Mouse (Mus musculus) heart, embryonic 16.5 days (tissue): Measurements from ENCODE around the gene Klhl29. TPM values are rescaled to one million over a fixed set of nuclear protein-coding genes. Genes with fewer than 3 reads are reported as not detected.

Experiments used
- ATAC-seq: fragments of 200-750 bp; cut with Nextera tagmentation; replicated peaks from 2 replicates; pipeline ENCODE4 v1.8.0; 2017; ENCODE audit warnings: moderate number of reproducible peaks; ENCODE audit not compliant: insufficient read depth, low FRiP score; ENCODE audit errors: extremely low read depth
- H3K27ac ChIP-seq: fragments of 300-500 bp; sonication (generic); 2 replicates; pipeline ENCODE4 v1.5.1; 2014; ENCODE audit warnings: mild to moderate bottlenecking, low read length, control low read depth, moderate library complexity
- H3K27me3 ChIP-seq: fragments of 300-500 bp; sonication (generic); 2 replicates; pipeline ENCODE4 v1.6.1; 2014; ENCODE audit warnings: low read length, mixed read lengths; ENCODE audit not compliant: control insufficient read depth, insufficient read depth
- H3K36me3 ChIP-seq: fragments of 300-500 bp; sonication (generic); 2 replicates; pipeline ENCODE4 v1.6.1; 2014; ENCODE audit not compliant: control insufficient read depth, insufficient read depth
- H3K4me1 ChIP-seq: fragments of 300-500 bp; sonication (generic); 2 replicates; pipeline ENCODE4 v1.6.1; 2014; ENCODE audit warnings: low read length, mixed read lengths; ENCODE audit not compliant: control insufficient read depth, insufficient read depth
- H3K4me2 ChIP-seq: fragments of 300-500 bp; sonication (generic); 2 replicates; pipeline ENCODE4 v1.6.1; 2014; ENCODE audit warnings: low read depth, mild to moderate bottlenecking, control low read depth, low read length
- H3K4me3 ChIP-seq: fragments of 300-500 bp; sonication (generic); 2 replicates; pipeline ENCODE4 v1.5.1; 2014; ENCODE audit warnings: mild to moderate bottlenecking, control low read depth, low read length
- H3K9ac ChIP-seq: fragments of 300-500 bp; sonication (generic); 2 replicates; pipeline ENCODE4 v1.6.1; 2014; ENCODE audit warnings: low read length, control low read depth
- H3K9me3 ChIP-seq: fragments of 300-500 bp; sonication (generic); replicated peaks from 2 replicates; pipeline ENCODE4 v1.6.1; 2016; ENCODE audit warnings: low read length; ENCODE audit not compliant: control insufficient read depth
- WGBS: fragments of 180-500 bp; shearing (Covaris S2); extraction: QIAGEN DNeasy Blood & Tissue Kit; methylation state at CpG from one replicate; pipeline ENCODE4 v1.1.7; 2014; 5-methylcytosine and 5-hydroxymethylcytosine counted together
- polyA plus RNA-seq: library from polyadenylated mRNA; unstranded; fragments of >200 nt; fragmentation: Nextera tagmentation; extraction: Ambion mirVana; gene quantifications from 2 replicates; pipeline ENCODE4 v1.2.1, GENCODE M21; 2015

The Klhl29 gene
- polyA plus RNA-seq, 1 experiment from 2014 or later, result 0.25 TPM

GRCm38 (mm10) chr12:5129190-5129589 is 246.3 kb downstream of the Klhl29 start:
- ATAC-seq, result no peak
- WGBS, result 71% methylated on average over 4 of the region's 4 CpGs
- H3K36me3 ChIP-seq, result no peaks in the 10 kb centered on the region
- no peak overlapping the region for H3K27ac ChIP-seq
- H3K4me2 ChIP-seq, result no peak overlapping the region
- no peak overlapping the region for H3K9ac ChIP-seq
- no peaks in the 10 kb centered on the region for H3K4me1 ChIP-seq
- no peaks in the 10 kb centered on the region for H3K27me3 ChIP-seq
- H3K4me3 ChIP-seq, result no peak overlapping the region
- H3K9me3 ChIP-seq, result no peaks in the 10 kb centered on the region

GRCm38 (mm10) chr12:5125907-5126306 is 249.6 kb downstream of the Klhl29 start:
- no peak overlapping the region for H3K4me3 ChIP-seq
- no peaks in the 10 kb centered on the region for H3K4me1 ChIP-seq
- 70% methylated on average over 7 of the region's 7 CpGs for WGBS
- H3K9me3 ChIP-seq, result no peaks in the 10 kb centered on the region
- no peak overlapping the region for H3K9ac ChIP-seq
- no peak overlapping the region for H3K4me2 ChIP-seq
- H3K36me3 ChIP-seq, result no peaks in the 10 kb centered on the region
- no peak for ATAC-seq
- no peak overlapping the region for H3K27ac ChIP-seq
- no peaks in the 10 kb centered on the region for H3K27me3 ChIP-seq

- 36% methylated on average over 8 of the region's 8 CpGs for WGBS
- H3K4me1 ChIP-seq, result peaks cover 4% of the 10 kb centered on the region
- no peak for ATAC-seq
- H3K27ac ChIP-seq, result no peak overlapping the region
- H3K9ac ChIP-seq, result no peak overlapping the region
- no peak overlapping the region for H3K4me3 ChIP-seq
- no peaks in the 10 kb centered on the region for H3K27me3 ChIP-seq
- no peaks in the 10 kb centered on the region for H3K36me3 ChIP-seq
- H3K9me3 ChIP-seq, result no peaks in the 10 kb centered on the region
- no peak overlapping the region for H3K4me2 ChIP-seq
Measured at GRCm38 (mm10) chr12:5122972-5123371, 252.5 kb downstream of the Klhl29 start.

GRCm38 (mm10) chr12:5120249-5120648 is 255.2 kb downstream of the Klhl29 start:
- no peak overlapping the region for H3K9ac ChIP-seq
- no peak overlapping the region for H3K27ac ChIP-seq
- no peaks in the 10 kb centered on the region for H3K36me3 ChIP-seq
- ATAC-seq, result no peak
- WGBS, result 49% methylated on average over 6 of the region's 6 CpGs
- H3K4me3 ChIP-seq, result peak overlapping the region; percentile 38; the same call in 1 of the 2 replicates
- peak overlapping the region; percentile 56 for H3K4me2 ChIP-seq
- H3K27me3 ChIP-seq, result no peaks in the 10 kb centered on the region
- no peaks in the 10 kb centered on the region for H3K9me3 ChIP-seq
- peaks cover 4% of the 10 kb centered on the region for H3K4me1 ChIP-seq

GRCm38 (mm10) chr12:5119726-5120125 is 255.8 kb downstream of the Klhl29 start:
- ATAC-seq, result peak; percentile 92
- Histone ChIP-seq H3K27me3 (no peaks in the 10 kb centered on the region), H3K4me3 (peak overlapping the region; percentile 38), H3K9ac (no peak overlapping the region), H3K4me1 (peaks cover 4% of the 10 kb centered on the region), H3K4me2 (peak overlapping the region; percentile 56), H3K9me3 (no peaks in the 10 kb centered on the region), H3K27ac (no peak overlapping the region), H3K36me3 (no peaks in the 10 kb centered on the region)
- 14% methylated on average over 15 of the region's 15 CpGs for WGBS

- no peak overlapping the region for H3K9ac ChIP-seq
- H3K9me3 ChIP-seq, result no peaks in the 10 kb centered on the region
- peak overlapping the region; percentile 38 for H3K4me3 ChIP-seq
- H3K4me2 ChIP-seq, result peak overlapping the region; percentile 56
- H3K36me3 ChIP-seq, result no peaks in the 10 kb centered on the region
- no peak overlapping the region for H3K27ac ChIP-seq
- H3K4me1 ChIP-seq, result peaks cover 4% of the 10 kb centered on the region
- no peak; the same call in 1 of the 2 replicates for ATAC-seq
- no peaks in the 10 kb centered on the region for H3K27me3 ChIP-seq
- 53% methylated on average over 9 of the region's 9 CpGs for WGBS
Measured at GRCm38 (mm10) chr12:5119286-5119685, 256.2 kb downstream of the Klhl29 start.

GRCm38 (mm10) chr12:5116605-5117004 is 258.9 kb downstream of the Klhl29 start:
- H3K27me3 ChIP-seq, result no peaks in the 10 kb centered on the region
- no peak overlapping the region for H3K9ac ChIP-seq
- ATAC-seq, result no peak
- H3K27ac ChIP-seq, result no peak overlapping the region
- WGBS, result 77% methylated on average over 5 of the region's 5 CpGs
- no peaks in the 10 kb centered on the region for H3K36me3 ChIP-seq
- H3K9me3 ChIP-seq, result no peaks in the 10 kb centered on the region
- H3K4me1 ChIP-seq, result peaks cover 4% of the 10 kb centered on the region
- H3K4me3 ChIP-seq, result no peak overlapping the region
- H3K4me2 ChIP-seq, result no peak overlapping the region

GRCm38 (mm10) chr12:5114631-5115030 is 260.9 kb downstream of the Klhl29 start:
- Histone ChIP-seq H3K4me1 (no peaks in the 10 kb centered on the region), H3K4me3 (no peak overlapping the region), H3K27me3 (no peaks in the 10 kb centered on the region), H3K9me3 (no peaks in the 10 kb centered on the region), H3K27ac (no peak overlapping the region), H3K4me2 (no peak overlapping the region), H3K9ac (no peak overlapping the region), H3K36me3 (no peaks in the 10 kb centered on the region)
- no peak for ATAC-seq
- WGBS, result 56% methylated on average over 4 of the region's 4 CpGs

- Histone ChIP-seq H3K4me2 (no peak overlapping the region), H3K27ac (no peak overlapping the region), H3K36me3 (no peaks in the 10 kb centered on the region), H3K4me1 (no peaks in the 10 kb centered on the region), H3K9ac (no peak overlapping the region), H3K4me3 (no peak overlapping the region), H3K9me3 (no peaks in the 10 kb centered on the region), H3K27me3 (no peaks in the 10 kb centered on the region)
- no peak for ATAC-seq
- WGBS, result 52% methylated on average over 3 of the region's 3 CpGs
Measured at GRCm38 (mm10) chr12:5111343-5111742, 264.1 kb downstream of the Klhl29 start.

GRCm38 (mm10) chr12:5108613-5109012 is 266.9 kb downstream of the Klhl29 start:
- Histone ChIP-seq H3K9ac (no peak overlapping the region), H3K4me3 (no peak overlapping the region), H3K4me2 (no peak overlapping the region), H3K36me3 (no peaks in the 10 kb centered on the region), H3K9me3 (no peaks in the 10 kb centered on the region), H3K4me1 (no peaks in the 10 kb centered on the region), H3K27ac (no peak overlapping the region), H3K27me3 (no peaks in the 10 kb centered on the region)
- ATAC-seq, result no peak
- 47% methylated on average over 6 of the region's 6 CpGs for WGBS
